In genomic region chr17:72361961-72362360, GRCm38 (mm10) we compare ENCODE assay signal across 25 mouse cellular contexts.
A peak's percentile ranks its signal among the peaks of the same experiment; 100 is the strongest.
DNase-seq lines count a peak whose midpoint lies in the region; ATAC-seq and TF ChIP-seq lines count a peak whose summit lies in the region.
"Had no signal": no experiment of that assay in that cellular context is flagged by ENCODE, and none has a peak within 500 bp of the region (broad histone marks: within the 10 kb centered on the region; RNA-seq: fewer than 3 reads in every experiment).

No protein-coding gene starts in this region.

- no peak overlapping the region for H3K4me3 ChIP-seq in gastrocnemius, adult 2 months
- no peak overlapping the region for H3K4me3 ChIP-seq in heart, embryonic 10.5 days
- no peak overlapping the region for H3K4me3 ChIP-seq in liver, adult 2 months (ENCODE audit: insufficient read depth, low read depth, low read length)
- H3K4me3 ChIP-seq in liver, postnatal 0 days (ENCODE audit: low read depth, low read length): no peak overlapping the region
- H3K4me3 ChIP-seq: embryonic facial prominence, embryonic 15.5 days; hindbrain, embryonic 12.5 days; hindbrain, embryonic 15.5 days had no signal

- H3K4me1 ChIP-seq in heart, embryonic 10.5 days: no peaks in the 10 kb centered on the region
- H3K4me1 ChIP-seq in liver, adult 2 months (ENCODE audit: control insufficient read depth, insufficient read depth, low read length): 0 out of 2 replicates have a peak, but pooled peaks cover 6% of the 10 kb centered on the region
- H3K4me1 ChIP-seq in liver, postnatal 0 days (ENCODE audit: insufficient read depth): no peaks in the 10 kb centered on the region
- H3K4me1 ChIP-seq: embryonic facial prominence, embryonic 15.5 days; hindbrain, embryonic 12.5 days; hindbrain, embryonic 15.5 days had no signal

- intact Hi-C loops in gastrocnemius, adult 2 months (cut with DNase I): loop anchor here (10.0 kb wide), 1 partner anchor 163 kb away; no protein-coding TSS in a partner anchor
- intact Hi-C loops in heart, postnatal 14 days (cut with DNase I): loop anchor here (5.0 kb wide), 1 partner anchor 1935 kb away; the partner anchor contains the start of gene Memo1
- intact Hi-C loops in gastrocnemius, postnatal 14 days (cut with DNase I; ENCODE audit: low total_unique reads): no loop called here

- H3K4me2 ChIP-seq in liver, postnatal 0 days (ENCODE audit: low read depth, low read length): no peak overlapping the region
- H3K4me2 ChIP-seq: embryonic facial prominence, embryonic 15.5 days; hindbrain, embryonic 12.5 days; hindbrain, embryonic 15.5 days had no signal

- TF ChIP-seq CTCF in gastrocnemius, adult 2 months (IDR thresholded peaks at IDR 0.05): no peak
- TF ChIP-seq CTCF in liver, adult 2 months (IDR thresholded peaks at IDR 0.05; ENCODE audit: low read depth, low read length): no peak
- TF ChIP-seq CTCF in liver, postnatal 0 days (IDR thresholded peaks at IDR 0.05; ENCODE audit: low read depth): no peak

- no peak for TF ChIP-seq POLR2A in liver, adult 2 months (IDR thresholded peaks at IDR 0.05; ENCODE audit: extremely low read depth, insufficient read depth, low read length)

- WGBS in heart, embryonic 10.5 days: 88% methylated on average over 4 of the region's 4 CpGs
- WGBS in liver, adult 2 months: 85% methylated on average over 4 of the region's 4 CpGs
- WGBS in liver, postnatal 0 days (ENCODE audit: insufficient replicate concordance): 80% methylated on average over 4 of the region's 4 CpGs

- TF ChIP-seq EP300 in liver, postnatal 0 days (IDR thresholded peaks at IDR 0.05; ENCODE audit: low read depth): no peak

- H3K79me2 ChIP-seq in liver, adult 2 months (ENCODE audit: control insufficient read depth, insufficient read depth, low read length): no peaks in the 10 kb centered on the region

- no peaks in the 10 kb centered on the region; the same call in 1 of the 2 replicates for H3K9me3 ChIP-seq in heart, embryonic 10.5 days
- no peaks in the 10 kb centered on the region for H3K9me3 ChIP-seq in liver, postnatal 0 days (ENCODE audit: low read length)
- H3K9me3 ChIP-seq: embryonic facial prominence, embryonic 15.5 days; hindbrain, embryonic 12.5 days; hindbrain, embryonic 15.5 days had no signal

- no peak for ATAC-seq in liver, postnatal 0 days
- ATAC-seq: forebrain, embryonic 14.5 days; intestine, postnatal 0 days had no signal

- peak; percentile 45 for DNase-seq in gastrocnemius, adult 2 months
- no peak for DNase-seq in gastrocnemius, adult 18-20 months (ENCODE audit: low spot score)
- peak; percentile 4 to 16 for DNase-seq in heart, postnatal 14 days
- no peak for DNase-seq in heart, embryonic 10.5 days (ENCODE audit: low spot score)
- DNase-seq in liver, adult 2 months (ENCODE audit: extremely low read depth, low read depth, low spot score): peak; percentile 21
- no peak for DNase-seq in liver, postnatal 0 days
- DNase-seq in gastrocnemius, postnatal 14 days: peak; percentile 34
- no peak for DNase-seq in spleen, postnatal 10 days (ENCODE audit: low spot score in 2 of 2)
- DNase-seq: adrenal gland, adult 2 months; adrenal gland, postnatal 14 days; B cell, adult 2 months; cerebellum, adult 11 months; cerebellum, adult 2 months; cerebellum, adult 9-11 months; cerebellum, postnatal 25 days; embryo, embryonic 11 days; kidney, adult 2 months had no signal

- no peak overlapping the region for H3K9ac ChIP-seq in liver, adult 2 months (ENCODE audit: low read depth, low read length)
- no peak overlapping the region for H3K9ac ChIP-seq in liver, postnatal 0 days (replicated peaks)
- H3K9ac ChIP-seq: embryonic facial prominence, embryonic 15.5 days; forebrain, postnatal 0 days; hindbrain, embryonic 12.5 days; hindbrain, embryonic 15.5 days had no signal

- no peaks in the 10 kb centered on the region for H3K27me3 ChIP-seq in heart, embryonic 10.5 days (ENCODE audit: insufficient read depth, poor library complexity, severe bottlenecking)
- no peaks in the 10 kb centered on the region for H3K27me3 ChIP-seq in liver, adult 2 months (ENCODE audit: control insufficient read depth, insufficient read depth, low read length)
- H3K27me3 ChIP-seq in liver, postnatal 0 days (ENCODE audit: insufficient read depth, low read length): no peaks in the 10 kb centered on the region
- H3K27me3 ChIP-seq: CH12.LX; embryonic facial prominence, embryonic 15.5 days; hindbrain, embryonic 12.5 days; hindbrain, embryonic 15.5 days had no signal

- no peak overlapping the region for H3K27ac ChIP-seq in gastrocnemius, adult 2 months
- no peak overlapping the region for H3K27ac ChIP-seq in heart, embryonic 10.5 days
- H3K27ac ChIP-seq in liver, adult 2 months (replicated peaks; ENCODE audit: insufficient read depth, low read depth, low read length): no peak overlapping the region
- no peak overlapping the region for H3K27ac ChIP-seq in liver, postnatal 0 days (ENCODE audit: low read depth)
- H3K27ac ChIP-seq: embryonic facial prominence, embryonic 15.5 days; hindbrain, embryonic 12.5 days; hindbrain, embryonic 15.5 days had no signal

- H3K36me3 ChIP-seq in heart, embryonic 10.5 days: no peaks in the 10 kb centered on the region
- no peaks in the 10 kb centered on the region for H3K36me3 ChIP-seq in liver, adult 2 months (ENCODE audit: control insufficient read depth, insufficient read depth, low read length)
- no peaks in the 10 kb centered on the region for H3K36me3 ChIP-seq in liver, postnatal 0 days (replicated peaks; ENCODE audit: insufficient read depth, low read length)
- H3K36me3 ChIP-seq: embryonic facial prominence, embryonic 15.5 days; G1E; hindbrain, embryonic 12.5 days; hindbrain, embryonic 15.5 days had no signal

Comparison
In these comparisons a context has a peak if more than half of its experiments do, and no peak if none do; other contexts are left out.
1. DNase-seq: peak in gastrocnemius, adult 2 months (single experiment), heart, postnatal 14 days (2 of 2), liver, adult 2 months (single experiment) and gastrocnemius, postnatal 14 days (single experiment); none in gastrocnemius, adult 18-20 months (single experiment), heart, embryonic 10.5 days (single experiment), liver, postnatal 0 days (single experiment) and spleen, postnatal 10 days (0 of 2).